Mouse (Mus musculus): ENCODE data around the gene Sumo1. TPM values are rescaled to one million over a fixed set of nuclear protein-coding genes. Genes with fewer than 3 reads are reported as not detected.

The Sumo1 gene
- polyA plus RNA-seq, 1 experiment = 116 TPM

- Histone ChIP-seq H3K4me1 (ENCODE audit: control insufficient read depth, insufficient read depth, low read length) (peaks cover 4% of the 10 kb centered on the region; the same call in 1 of the 2 replicates), H3K27ac (ENCODE audit: insufficient read depth, low read length) (no peak overlapping the region), H3K27me3 (ENCODE audit: control insufficient read depth, insufficient read depth, low read length) (no peaks in the 10 kb centered on the region), H3K4me3 (replicated peaks; ENCODE audit: insufficient read depth, low read depth, low read length) (no peak overlapping the region)
- DNase-seq = no peak
- TF ChIP-seq POLR2A (IDR thresholded peaks at IDR 0.05; ENCODE audit: borderline replicate concordance, insufficient read depth, low read length) (no peak), CTCF (IDR thresholded peaks at IDR 0.05; ENCODE audit: borderline replicate concordance, insufficient read depth, low read depth, low read length) (no peak)
- WGBS = 49% methylated on average over 10 of the region's 10 CpGs
Measured at GRCm38 (mm10) chr1:59592359-59592758, 78.3 kb downstream of the Sumo1 start.

GRCm38 (mm10) chr1:59589271-59589670 is 81.4 kb downstream of the Sumo1 start:
- 93% methylated on average over 1 of the region's 1 CpGs for WGBS
- H3K27me3 ChIP-seq (ENCODE audit: control insufficient read depth, insufficient read depth, low read length) = no peaks in the 10 kb centered on the region
- DNase-seq = no peak

GRCm38 (mm10) chr1:59584656-59585410 is 85.8 kb downstream of the Sumo1 start:
- peak overlapping the region; percentile 17 for H3K4me3 ChIP-seq (replicated peaks; ENCODE audit: insufficient read depth, low read depth, low read length)

More at GRCm38 (mm10) chr1:59589271-59589670, 81.4 kb downstream of the Sumo1 start:
- H3K4me3 ChIP-seq (replicated peaks; ENCODE audit: insufficient read depth, low read depth, low read length) = no peak overlapping the region
- H3K4me1 ChIP-seq (ENCODE audit: control insufficient read depth, insufficient read depth, low read length) = peaks cover 4% of the 10 kb centered on the region; the same call in 1 of the 2 replicates
- H3K27ac ChIP-seq (ENCODE audit: insufficient read depth, low read length) = no peak overlapping the region
- no peak for TF ChIP-seq POLR2A (IDR thresholded peaks at IDR 0.05; ENCODE audit: borderline replicate concordance, insufficient read depth, low read length)
- no peak for TF ChIP-seq CTCF (IDR thresholded peaks at IDR 0.05; ENCODE audit: borderline replicate concordance, insufficient read depth, low read depth, low read length)

GRCm38 (mm10) chr1:59580880-59581279 is 89.8 kb downstream of the Sumo1 start:
- H3K27me3 ChIP-seq (ENCODE audit: control insufficient read depth, insufficient read depth, low read length) = no peaks in the 10 kb centered on the region
- no peak overlapping the region for H3K27ac ChIP-seq (ENCODE audit: insufficient read depth, low read length)
- WGBS = 98% methylated on average over 3 of the region's 3 CpGs
- TF ChIP-seq POLR2A (IDR thresholded peaks at IDR 0.05; ENCODE audit: borderline replicate concordance, insufficient read depth, low read length) (no peak), CTCF (IDR thresholded peaks at IDR 0.05; ENCODE audit: borderline replicate concordance, insufficient read depth, low read depth, low read length) (no peak)
- H3K4me3 ChIP-seq (replicated peaks; ENCODE audit: insufficient read depth, low read depth, low read length) = no peak overlapping the region
- peaks cover 4% of the 10 kb centered on the region for H3K4me1 ChIP-seq (ENCODE audit: control insufficient read depth, insufficient read depth, low read length)
- DNase-seq = no peak

More at GRCm38 (mm10) chr1:59584656-59585410, 85.8 kb downstream of the Sumo1 start:
- Histone ChIP-seq H3K27ac (ENCODE audit: insufficient read depth, low read length) (no peak overlapping the region), H3K27me3 (ENCODE audit: control insufficient read depth, insufficient read depth, low read length) (no peaks in the 10 kb centered on the region), H3K4me1 (ENCODE audit: control insufficient read depth, insufficient read depth, low read length) (no peaks in the 10 kb centered on the region; the same call in 1 of the 2 replicates)
- TF ChIP-seq CTCF (IDR thresholded peaks at IDR 0.05; ENCODE audit: borderline replicate concordance, insufficient read depth, low read depth, low read length) = peak; percentile 85
- no peak for TF ChIP-seq POLR2A (IDR thresholded peaks at IDR 0.05; ENCODE audit: borderline replicate concordance, insufficient read depth, low read length)
- DNase-seq = peak; percentile 75 to 84
- WGBS = 21% methylated on average over 18 of the region's 18 CpGs

GRCm38 (mm10) chr1:59580131-59580751 is 90.4 kb downstream of the Sumo1 start:
- WGBS = 87% methylated on average over 8 of the region's 8 CpGs
- H3K4me1 ChIP-seq (ENCODE audit: control insufficient read depth, insufficient read depth, low read length) = peaks cover 4% of the 10 kb centered on the region
- H3K4me3 ChIP-seq (replicated peaks; ENCODE audit: insufficient read depth, low read depth, low read length) = no peak overlapping the region
- no peak for DNase-seq
- TF ChIP-seq CTCF (IDR thresholded peaks at IDR 0.05; ENCODE audit: borderline replicate concordance, insufficient read depth, low read depth, low read length) (no peak), POLR2A (IDR thresholded peaks at IDR 0.05; ENCODE audit: borderline replicate concordance, insufficient read depth, low read length) (no peak)
- no peaks in the 10 kb centered on the region for H3K27me3 ChIP-seq (ENCODE audit: control insufficient read depth, insufficient read depth, low read length)
- no peak overlapping the region for H3K27ac ChIP-seq (ENCODE audit: insufficient read depth, low read length)

GRCm38 (mm10) chr1:59579327-59579726 is 91.3 kb downstream of the Sumo1 start:
- no peak overlapping the region for H3K4me3 ChIP-seq (replicated peaks; ENCODE audit: insufficient read depth, low read depth, low read length)
- peaks cover 4% of the 10 kb centered on the region for H3K4me1 ChIP-seq (ENCODE audit: control insufficient read depth, insufficient read depth, low read length)
- no peaks in the 10 kb centered on the region for H3K27me3 ChIP-seq (ENCODE audit: control insufficient read depth, insufficient read depth, low read length)
- TF ChIP-seq POLR2A (IDR thresholded peaks at IDR 0.05; ENCODE audit: borderline replicate concordance, insufficient read depth, low read length) (no peak), CTCF (IDR thresholded peaks at IDR 0.05; ENCODE audit: borderline replicate concordance, insufficient read depth, low read depth, low read length) (no peak)
- H3K27ac ChIP-seq (ENCODE audit: insufficient read depth, low read length) = no peak overlapping the region
- peak; percentile 62 to 81 for DNase-seq
- 19% methylated on average over 5 of the region's 5 CpGs for WGBS

- Histone ChIP-seq H3K27me3 (ENCODE audit: control insufficient read depth, insufficient read depth, low read length) (no peaks in the 10 kb centered on the region), H3K4me3 (replicated peaks; ENCODE audit: insufficient read depth, low read depth, low read length) (no peak overlapping the region), H3K27ac (ENCODE audit: insufficient read depth, low read length) (no peak overlapping the region), H3K4me1 (ENCODE audit: control insufficient read depth, insufficient read depth, low read length) (peaks cover 4% of the 10 kb centered on the region)
- WGBS = 76% methylated on average over 4 of the region's 4 CpGs
- TF ChIP-seq CTCF (IDR thresholded peaks at IDR 0.05; ENCODE audit: borderline replicate concordance, insufficient read depth, low read depth, low read length) (no peak), POLR2A (IDR thresholded peaks at IDR 0.05; ENCODE audit: borderline replicate concordance, insufficient read depth, low read length) (no peak)
- DNase-seq = no peak
Measured at GRCm38 (mm10) chr1:59578770-59579169, 91.9 kb downstream of the Sumo1 start.
